Mouse (Mus musculus): ENCODE results near the gene Akap7.
A peak's percentile ranks its signal among the peaks of the same experiment; 100 is the strongest.

The Akap7 gene

DNA sequence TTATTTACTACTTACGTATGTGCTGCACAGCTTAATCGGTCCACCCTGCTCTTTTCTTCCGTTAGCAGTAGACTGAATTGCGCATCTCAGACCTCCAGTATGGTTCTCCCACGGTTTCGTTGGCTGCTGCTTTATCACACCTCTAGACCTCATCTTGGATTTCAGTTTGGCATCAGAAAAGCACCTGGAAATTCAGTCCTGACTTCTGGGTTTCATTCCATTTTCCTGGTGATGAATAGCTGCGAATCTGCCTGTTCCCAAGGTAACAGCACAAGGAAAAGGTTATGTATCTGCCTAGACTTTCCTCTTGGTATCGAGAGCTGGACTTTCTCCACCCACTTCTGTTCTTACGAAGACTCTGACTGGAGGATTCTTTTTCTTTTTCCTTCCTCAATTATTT lies at the start of gene Akap7:
Gene Akap7 (minus strand): TSS at position 101 of the 400 bp plus-strand sequence.
- no peak for DNase-seq (ENCODE audit: low spot score)

DNA sequence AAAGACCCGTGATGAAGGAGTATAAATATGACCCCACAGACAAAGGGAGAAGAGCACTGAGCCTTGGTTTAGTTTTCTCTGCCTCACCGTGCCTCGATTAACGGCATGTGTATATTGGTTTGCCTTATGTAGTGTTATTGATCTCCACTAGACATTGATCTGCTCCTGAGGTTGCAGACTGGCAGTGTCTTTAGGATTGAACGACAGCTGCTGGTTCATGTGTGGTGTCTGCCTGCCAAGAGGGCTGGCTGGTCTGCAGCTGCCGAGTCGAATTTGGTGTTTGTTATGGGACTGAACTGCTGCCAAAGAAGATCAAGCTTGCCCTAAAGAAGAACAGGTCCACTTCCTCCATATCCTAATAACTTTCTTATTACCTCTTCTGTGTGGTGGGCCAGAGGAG lies 46.7 kb upstream of the Akap7 start:
- no peak for DNase-seq (ENCODE audit: low spot score)

DNA sequence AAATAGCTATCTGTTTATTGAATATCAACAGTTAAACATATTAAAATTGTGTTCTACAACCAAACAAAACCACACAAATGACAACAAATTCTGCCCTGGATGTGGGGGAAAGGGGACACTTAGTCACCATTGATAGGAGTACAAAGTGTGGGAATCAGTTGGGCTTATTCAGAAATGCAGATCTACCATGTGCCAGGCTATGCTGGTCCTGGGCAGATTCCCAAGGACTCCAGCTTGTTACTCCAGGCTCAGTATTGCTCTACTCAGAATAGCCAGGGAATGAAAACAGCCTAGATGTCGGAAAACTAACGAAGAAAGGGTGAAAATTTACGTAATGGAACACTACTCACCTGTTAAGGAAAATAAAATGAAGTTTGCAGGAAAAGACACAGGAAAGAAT lies 46.3 kb upstream of the Akap7 start:
- DNase-seq (ENCODE audit: low spot score), result no peak

DNA sequence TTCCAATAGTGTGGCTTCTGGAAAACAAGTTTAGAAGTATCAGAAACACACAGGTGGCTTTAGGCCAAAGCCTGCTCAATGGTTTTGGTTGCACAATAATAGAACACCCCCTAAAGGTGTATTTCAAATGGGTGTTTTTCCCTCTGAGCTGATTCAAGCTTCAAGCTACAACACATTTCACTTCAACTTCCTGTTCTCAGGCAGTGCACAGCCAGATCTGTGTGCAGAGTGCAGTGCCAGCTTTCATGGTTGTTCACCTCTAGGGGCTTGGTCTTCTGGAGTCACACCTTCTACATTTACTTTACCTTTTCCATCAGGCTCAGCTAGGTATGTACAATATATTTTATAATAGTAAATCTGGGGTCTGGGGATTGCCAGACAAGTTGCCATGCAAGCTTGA lies 35.1 kb upstream of the Akap7 start:
- no peak for DNase-seq (ENCODE audit: low spot score)

DNA sequence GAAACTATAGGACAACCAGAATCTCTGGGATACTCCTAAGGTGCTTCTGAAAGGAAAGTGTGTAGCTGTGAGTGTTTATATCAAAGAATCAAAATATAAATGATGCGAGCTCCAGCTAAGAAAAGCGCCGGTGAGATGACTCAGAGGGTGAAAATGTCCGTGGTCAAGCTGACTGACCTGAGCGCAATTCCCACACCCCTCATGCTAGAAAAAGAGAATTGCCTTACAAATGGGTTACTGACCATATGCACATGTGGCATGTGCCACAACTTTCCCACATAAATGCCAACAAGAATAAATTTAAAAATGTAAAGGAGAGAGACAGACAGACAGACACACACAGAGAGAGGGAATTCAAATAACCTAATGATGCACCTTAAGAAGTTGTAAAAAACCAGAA lies 33.0 kb upstream of the Akap7 start:
- DNase-seq (ENCODE audit: low spot score), result no peak

DNA sequence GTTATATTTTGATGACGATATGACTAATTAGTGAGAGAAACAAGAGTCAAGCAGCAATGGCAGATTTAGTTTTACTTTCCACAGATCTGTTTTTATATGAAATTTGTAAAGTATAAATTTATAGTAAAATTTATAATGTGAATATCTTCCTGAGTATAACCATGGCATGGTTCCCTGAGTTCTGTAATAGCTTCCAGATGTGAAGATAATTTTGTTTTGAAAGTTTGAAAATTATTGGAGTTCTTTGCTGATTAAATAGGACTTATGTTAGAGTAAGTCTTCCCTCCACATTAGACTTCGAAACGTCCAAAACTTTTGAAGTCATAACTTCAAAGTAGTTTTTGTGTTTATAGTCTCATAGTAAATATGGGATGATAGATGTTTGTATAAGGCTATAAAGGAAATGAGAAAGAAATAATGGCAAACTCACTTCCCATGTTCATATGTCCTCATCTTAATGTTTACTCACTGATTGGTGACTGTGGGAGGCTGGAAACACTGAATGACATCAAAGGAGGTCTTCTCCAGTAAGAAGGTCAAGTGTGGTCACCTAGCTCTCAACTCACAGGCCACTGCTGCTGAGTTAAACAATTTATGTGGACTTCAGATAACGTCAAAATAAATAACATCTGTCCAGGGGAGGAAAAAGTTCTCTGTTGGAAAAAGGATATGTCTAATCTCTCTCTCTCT lies 25.9 kb upstream of the Akap7 start:
- DNase-seq (ENCODE audit: low spot score), result no peak

DNA sequence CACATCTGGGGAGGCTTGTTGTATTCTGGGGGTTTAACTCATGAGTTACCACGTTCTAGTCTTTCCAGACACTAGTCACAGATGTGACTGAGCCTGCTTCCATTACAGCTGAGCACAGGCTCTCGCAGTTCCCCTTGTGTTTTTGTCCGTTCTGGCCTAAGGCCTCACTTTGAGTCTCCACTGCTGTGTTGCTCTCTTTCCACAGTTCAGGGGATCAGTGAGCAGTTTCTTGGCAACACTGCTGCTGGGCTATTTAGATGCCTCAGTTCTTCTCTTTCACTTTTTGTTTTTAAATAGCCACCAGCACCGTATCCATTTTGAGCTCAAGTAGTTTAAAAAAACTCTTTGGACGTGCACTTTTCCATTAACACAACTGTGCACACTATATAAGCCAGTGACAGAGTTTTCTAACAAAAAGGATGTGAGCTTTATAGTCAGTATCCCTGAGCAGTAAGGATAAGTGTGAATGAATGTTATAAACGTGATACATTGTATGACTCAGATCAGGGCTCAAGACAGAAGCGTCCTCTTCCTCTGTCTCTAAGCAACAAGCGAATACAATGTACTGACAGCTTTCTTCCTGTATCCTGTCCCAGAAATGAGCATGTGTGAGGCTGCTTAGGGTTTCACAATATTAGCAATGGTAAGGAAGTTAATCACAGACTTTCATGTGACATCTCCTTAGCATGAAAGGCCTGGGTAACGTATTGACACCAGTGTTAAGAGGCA lies 23.8 kb upstream of the Akap7 start:
- no peak for DNase-seq (ENCODE audit: low spot score)

DNA sequence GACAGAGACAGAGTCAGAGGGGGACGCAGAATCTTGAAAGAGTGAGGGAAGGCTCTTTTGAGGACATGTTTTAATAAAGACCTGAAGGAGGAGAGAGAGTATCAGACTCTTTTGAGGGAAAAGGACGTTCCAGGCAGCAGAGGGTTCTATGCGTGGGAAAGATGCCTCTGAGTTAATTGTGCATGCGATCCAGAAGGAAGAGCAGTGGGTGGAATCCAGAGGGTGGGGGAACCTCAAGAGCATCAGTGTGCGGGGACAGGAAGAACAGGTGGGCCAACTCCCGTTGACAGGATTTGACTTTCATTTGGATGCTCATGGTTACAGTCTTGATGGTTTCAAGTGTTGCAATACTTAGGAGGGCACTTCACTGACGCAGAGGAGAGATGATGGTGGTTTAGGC lies 22.4 kb upstream of the Akap7 start:
- DNase-seq (ENCODE audit: low spot score), result no peak

DNA sequence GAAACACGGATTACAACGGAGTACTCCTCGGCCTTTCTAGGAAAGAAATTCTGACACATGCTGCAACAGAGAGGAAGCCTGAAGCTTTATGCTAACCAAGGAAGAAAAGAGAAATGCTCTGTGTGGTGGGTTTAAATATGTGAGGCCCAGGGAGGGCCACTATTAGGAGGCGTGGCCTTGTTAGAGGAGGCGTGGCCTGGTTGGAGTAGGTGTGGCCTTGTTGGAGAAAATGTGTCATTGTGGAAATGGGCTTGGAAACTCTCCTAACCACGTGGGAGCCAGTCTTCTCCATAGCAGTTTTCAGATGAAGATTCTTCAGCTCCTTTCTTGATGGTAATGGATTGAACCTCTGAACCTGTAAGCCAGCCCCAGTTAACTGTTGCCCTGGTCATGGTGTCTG lies 19.8 kb upstream of the Akap7 start:
- DNase-seq (ENCODE audit: low spot score), result no peak

DNA sequence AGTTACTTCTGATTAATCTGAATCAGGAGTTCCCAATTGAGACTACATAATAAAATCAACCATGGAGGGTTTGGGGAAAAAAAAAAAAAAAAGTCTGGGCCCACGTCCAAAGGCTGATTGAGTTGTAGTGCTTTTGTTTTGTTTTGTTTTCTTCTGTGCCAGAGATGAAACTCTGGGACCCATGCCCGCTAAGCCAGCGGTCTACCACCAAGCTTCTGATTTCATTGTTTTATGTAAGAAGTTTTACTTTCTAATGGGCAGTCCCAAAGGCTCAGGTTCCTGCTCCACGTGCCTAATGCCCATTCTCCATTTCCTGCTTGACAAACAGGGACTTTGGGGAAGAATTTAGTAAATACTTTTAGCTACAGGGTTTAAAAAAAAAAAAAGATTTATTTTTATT lies 18.0 kb upstream of the Akap7 start:
- DNase-seq (ENCODE audit: low spot score), result peak; percentile 16

DNA sequence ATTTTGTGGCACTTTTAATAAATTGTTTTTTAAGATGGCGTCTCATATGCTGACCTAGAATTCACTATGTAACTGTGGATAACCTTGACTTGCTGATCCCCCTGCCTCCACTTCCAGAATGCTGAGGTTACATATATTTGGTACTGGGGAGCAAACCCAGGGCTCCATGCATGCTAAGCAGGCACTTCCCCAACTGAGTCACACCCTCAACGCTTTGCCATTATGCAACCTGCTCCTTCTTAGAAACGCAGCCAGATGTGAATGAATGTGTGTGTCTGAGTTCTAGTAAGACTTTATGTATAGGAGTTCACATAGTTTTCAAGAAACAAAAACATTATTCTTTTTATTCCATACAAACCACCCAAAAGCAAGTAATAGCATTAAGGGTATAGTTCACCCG lies 13.5 kb upstream of the Akap7 start:
- no peak for DNase-seq (ENCODE audit: low spot score)

DNA sequence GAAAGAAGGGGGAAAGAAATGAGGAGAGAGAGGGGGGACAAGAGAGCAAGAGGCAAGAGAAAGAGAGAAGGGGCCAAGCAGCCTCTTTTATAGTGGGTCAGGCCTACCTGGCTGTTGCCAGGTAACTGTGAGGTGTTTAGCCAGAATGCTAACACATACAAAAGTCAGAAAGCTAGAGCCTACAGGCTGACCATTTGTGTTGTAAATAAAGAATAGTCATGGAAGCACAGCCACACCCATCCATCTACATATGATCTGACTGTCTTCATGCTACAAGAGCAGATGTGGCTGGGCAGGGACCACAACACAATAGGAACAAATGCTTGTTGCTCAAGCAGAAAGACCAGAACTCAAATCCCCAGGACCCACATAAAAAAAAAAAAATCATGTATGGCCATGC lies 11.9 kb upstream of the Akap7 start:
- DNase-seq (ENCODE audit: low spot score), result no peak

DNA sequence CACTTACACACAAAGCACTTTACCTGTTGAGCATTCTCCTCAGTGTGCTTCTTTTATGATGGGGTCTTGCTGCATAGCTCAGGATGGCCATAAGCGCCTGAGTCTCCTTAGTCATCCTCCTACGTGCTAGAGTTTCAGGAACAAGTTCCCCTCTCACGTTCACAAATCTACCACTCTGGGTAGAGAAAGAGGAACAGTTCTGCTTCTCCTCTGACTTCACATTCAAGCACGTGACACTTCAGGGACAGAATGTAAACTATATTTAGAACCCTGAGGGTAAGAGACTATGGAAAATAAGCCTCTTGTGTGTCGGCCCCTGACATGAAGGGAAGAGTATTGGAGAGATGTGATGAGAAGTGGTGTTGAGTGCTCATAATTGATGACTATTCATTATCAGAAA lies 10.7 kb upstream of the Akap7 start:
- no peak for DNase-seq (ENCODE audit: low spot score)

DNA sequence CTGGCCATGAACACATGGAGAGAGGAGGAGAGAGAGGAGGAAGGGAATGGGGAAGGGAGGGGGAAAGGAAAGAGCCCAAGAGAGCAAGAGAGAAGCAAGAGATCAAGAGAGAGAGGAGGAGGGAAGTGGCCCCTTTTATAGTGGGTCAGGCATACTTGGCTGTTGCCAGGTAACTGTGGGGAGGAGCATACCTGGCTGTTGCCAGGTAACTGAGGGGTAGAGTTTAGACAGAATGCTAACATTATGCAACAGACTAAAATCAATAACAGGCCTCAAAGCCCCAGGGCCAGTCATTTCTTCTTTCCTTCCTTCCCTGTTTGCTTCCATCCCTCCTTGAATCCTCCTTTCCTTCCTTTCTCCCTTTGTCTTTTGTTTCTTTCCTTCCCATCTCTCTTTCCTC lies 10.0 kb upstream of the Akap7 start:
- no peak for DNase-seq (ENCODE audit: low spot score)

DNA sequence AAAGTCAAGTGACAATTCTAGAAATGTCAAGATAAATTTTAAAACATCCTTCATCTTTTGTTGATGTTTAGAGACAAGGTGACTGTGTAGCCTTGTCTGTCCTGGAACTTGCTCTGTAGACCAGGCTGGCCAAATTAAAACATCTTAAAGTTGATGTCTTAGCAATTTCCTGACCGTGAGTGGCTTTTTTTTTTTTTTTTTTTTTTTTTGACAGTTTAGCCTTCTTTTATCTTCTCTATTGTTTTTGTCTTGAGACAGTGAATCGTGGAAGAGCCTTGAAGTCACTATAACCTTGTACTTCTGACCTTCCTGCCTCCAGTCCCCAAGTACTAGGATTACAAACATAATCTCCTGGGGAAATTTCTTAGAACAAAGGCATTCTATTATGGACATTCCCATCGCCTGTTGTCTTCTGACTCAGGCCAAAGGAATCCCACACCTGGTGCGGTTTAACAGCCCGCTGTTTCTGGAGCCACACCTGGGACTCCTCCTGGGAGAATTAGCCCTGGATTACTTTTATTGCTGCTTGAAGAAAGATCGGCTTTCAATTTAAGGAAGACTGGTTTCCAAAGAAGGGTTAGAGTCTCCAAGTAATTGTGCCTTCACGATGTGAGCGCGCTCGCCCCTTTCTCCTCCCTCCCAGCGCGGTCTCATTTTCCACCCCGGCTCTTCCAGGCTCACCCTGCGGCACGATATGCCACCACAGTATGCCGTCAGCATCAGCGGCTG lies 6.3 kb upstream of the Akap7 start:
- no peak for DNase-seq (ENCODE audit: low spot score)

DNA sequence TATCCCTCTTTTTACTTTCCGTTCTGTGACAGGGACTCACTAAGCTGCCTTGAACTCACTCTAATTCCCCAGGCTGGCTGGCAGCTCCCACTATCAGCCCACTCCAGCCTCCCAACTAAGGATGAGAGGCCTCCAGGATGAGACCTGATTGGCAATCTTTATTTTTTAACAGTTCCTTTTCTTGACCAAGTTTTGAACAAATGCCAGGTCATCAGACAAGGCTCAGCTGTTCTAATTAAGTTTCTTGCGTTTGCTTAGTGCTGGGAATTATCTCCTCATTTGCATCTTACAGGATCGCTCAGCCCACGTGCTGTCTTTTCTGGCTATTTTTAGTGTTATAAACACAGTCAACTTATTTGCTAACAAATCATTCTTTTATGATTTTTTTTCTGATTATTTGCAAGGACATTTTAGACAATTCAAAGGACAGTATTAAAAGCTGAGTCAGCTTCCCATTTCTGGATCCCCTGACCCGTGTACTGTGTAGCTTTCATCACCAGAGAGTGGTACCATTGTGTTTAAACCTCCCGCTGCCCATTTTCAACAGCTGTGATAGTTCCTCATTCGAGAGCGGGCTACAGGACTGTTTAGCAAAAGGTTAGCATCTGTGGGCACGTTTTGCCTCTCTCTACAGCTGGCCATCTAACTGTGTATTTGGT lies 4.0 kb upstream of the Akap7 start:
- DNase-seq (ENCODE audit: low spot score), result no peak

DNA sequence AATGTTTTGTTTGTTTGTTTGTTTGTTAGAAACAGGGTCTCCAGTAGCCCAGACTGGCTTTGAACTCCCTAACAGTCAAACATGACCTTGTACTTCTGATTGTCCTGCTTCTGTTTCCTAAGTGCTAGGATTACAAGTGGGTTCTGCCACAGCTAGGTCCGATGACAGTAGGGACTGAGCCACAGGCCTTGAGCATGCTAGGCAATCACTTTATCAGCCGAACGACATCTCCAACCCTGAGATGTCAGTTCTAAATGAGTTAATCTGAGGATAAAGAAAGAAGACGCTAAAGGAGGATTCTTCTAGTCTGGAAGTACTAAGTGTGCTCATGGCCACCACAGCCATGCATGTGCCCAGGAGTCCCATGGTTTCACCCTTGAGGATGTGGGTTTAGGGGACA lies 3.1 kb upstream of the Akap7 start:
- no peak for DNase-seq (ENCODE audit: low spot score)

DNA sequence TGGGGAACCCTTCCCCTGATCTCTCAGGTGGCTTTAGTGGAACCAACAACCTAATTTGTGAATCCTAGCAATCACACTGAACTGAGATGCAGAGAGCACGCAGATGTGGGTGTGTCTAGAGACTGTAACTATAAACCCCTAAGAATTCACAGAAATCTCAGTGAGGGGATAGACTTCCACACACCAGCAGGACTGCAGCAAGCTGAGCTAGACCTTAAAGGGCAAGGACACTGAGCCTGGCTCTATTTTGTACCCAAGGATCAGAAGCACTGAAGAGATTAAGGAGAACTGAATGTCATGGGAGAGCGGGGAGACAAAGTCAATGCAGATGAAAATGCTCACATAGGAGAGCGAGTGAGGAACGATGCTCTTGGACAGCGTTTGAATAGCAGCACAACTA lies 2.3 kb upstream of the Akap7 start:
- no peak for DNase-seq (ENCODE audit: low spot score)

DNA sequence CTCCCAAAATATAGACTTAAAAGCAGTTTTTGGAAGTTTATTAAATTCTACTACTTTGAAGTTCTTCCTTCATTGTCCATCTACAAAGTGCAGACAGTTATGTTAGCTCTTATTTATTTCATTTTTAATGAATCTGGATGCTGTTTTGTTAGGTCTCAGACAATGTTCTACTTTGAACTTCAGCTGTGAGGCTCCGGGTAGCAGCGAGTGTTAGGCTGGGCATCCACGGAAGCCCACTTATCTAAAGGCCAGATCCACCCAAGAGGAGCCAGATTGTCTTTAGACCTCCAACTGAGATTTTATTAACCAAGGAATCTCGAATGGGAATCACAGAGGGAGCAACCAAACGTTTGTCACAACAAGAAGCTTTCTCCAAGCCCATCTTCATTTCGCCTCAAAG lies 2.5 kb downstream of the Akap7 start:
- no peak for DNase-seq (ENCODE audit: low spot score)

DNA sequence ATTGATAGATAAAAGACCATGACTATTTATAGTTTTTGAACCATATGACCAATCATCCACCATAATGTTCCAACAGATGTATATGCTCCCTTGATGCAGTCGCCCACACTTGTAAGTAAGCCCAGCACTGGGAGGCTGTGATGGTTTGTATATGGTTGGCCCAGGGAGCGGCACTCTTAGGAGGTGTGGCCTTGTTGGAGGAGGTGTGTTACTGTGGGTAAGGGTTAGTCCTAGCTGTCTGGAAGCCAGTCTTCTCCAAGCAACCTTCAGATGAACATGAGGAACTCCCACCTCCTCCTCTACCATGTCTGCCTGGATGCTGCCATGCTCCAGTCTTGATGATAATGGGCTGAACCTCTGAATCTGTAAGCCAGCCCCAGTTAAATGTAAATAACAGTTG lies 3.1 kb downstream of the Akap7 start:
- no peak for DNase-seq (ENCODE audit: low spot score)

DNA sequence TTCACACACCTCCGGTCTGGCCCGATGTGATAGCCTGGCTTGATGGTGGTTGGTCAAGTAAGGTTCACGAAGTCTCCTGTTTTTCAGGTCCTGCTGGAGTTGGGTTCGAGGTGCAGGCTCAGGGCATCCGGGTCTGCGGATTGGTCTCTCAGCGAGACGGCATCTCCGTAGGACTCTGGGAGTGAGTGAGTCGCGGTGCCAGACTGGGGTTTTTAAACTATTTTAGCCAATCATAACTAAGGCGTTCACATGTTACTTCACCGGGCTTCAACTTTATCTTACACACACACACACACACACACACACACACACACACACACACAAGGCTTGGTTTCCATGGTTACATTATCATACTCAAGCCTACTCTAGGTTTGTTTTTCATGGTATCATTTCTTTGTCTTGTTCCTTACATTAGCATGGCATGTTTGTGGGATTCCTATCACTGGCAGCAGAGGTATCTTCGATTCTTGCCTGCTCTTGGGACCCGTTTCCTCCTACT lies 8.6 kb downstream of the Akap7 start:
- DNase-seq (ENCODE audit: low spot score), result no peak

DNA sequence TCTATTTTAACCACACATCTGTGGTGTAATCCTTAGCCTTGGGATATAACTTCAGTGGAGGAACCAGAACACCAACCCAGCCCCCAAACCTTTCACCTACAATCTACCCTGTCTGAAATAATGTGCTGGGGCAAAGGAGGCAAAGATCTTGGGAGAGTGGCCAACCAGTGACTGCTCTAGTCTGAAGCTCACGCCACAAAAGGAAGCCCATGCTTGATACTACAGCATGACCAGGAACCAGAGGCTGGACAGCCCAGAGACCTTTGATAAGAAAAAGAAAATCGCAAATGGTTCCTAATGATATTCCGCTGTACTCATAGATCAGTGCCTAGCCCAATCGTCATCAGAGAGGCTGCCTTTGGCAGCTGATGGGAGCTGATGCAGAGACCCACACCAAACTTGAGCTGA lies 9.4 kb downstream of the Akap7 start:
- DNase-seq (ENCODE audit: low spot score), result peak; percentile 32
